Mouse (Mus musculus) left cerebral cortex, adult 6 months (tissue): ENCODE results near the gene Aplf. TPM values are rescaled to one million over a fixed set of nuclear protein-coding genes. Genes with fewer than 3 reads are reported as not detected.

Source experiments
- long read RNA-seq, 2 experiments: library from polyadenylated mRNA; unstranded; transcript quantifications; one replicate each; pipeline ENCODE4 v2.0.0; 2019 to 2020
- polyA plus RNA-seq: library from polyadenylated mRNA; unstranded; fragments of <200 nt; fragmentation: Nextera tagmentation; gene quantifications from 2 replicates; pipeline ENCODE4 v1.2.3, GENCODE M21; 2021

Aplf gene
- 3.1 and 3.4 TPM in 2 replicates for polyA plus RNA-seq
- long read RNA-seq, experiment 1, partial matches to known transcripts, result 18 of 22 reads
- long read RNA-seq, experiment 1, other reads (novel, unspliced or antisense), result 3 of 22 reads
- long read RNA-seq, experiment 2, partial matches to known transcripts, result 1 of 3 reads
- long read RNA-seq, experiment 2, other reads (novel, unspliced or antisense), result 2 of 3 reads

DNA sequence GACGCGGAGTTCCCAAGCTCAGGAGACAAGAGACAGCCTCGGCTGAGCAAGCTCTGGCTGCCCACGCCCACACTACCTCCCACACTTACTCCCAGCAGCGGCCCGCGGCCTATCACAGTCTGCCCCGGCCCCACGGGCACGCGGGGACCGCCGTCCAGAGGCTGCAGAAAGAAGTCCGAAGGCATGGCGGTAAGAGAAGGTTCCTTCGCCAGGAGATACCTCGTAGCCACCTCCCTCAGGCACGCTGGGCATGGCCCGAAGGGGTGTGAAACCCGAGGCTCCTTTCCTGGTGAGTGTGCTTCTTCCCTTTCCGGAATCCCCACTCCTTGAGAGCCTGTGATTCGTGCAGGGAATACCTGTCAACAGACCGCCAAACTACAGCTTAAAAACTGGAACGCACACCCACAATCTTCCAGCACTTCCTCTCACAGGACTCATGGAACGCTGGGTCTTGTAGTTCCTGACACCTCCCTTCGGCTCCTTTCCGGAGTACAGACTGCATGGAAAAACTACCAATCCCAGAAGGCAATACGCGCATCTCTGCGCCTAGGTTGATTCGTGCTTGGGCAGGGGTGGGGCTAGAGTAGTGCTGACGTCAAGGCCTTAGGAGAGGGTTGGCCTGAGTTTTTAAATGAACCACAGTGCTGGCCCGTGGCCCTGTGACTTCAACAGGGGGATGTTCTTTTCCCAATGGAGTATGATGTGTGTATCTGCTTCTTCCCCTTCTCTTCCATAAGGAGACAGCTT lies at the start of gene Aplf:
Aplf (minus strand) TSS at position 423 of the 747 bp plus-strand sequence.

GRCm38 (mm10) chr6:87590394-87591281 lies 81.4 kb downstream of the Aplf start, which contains the start of gene Prokr1:
Gene Prokr1, minus strand, starts transcription at chr6:87590743.

Other genes with a start within 250 kb of the Aplf start
- not detected in 2 replicates for gene Bmp10, start 243.2 kb downstream of the Aplf start, polyA plus RNA-seq
- gene Arhgap25, start 138.9 kb downstream of the Aplf start, polyA plus RNA-seq, result 3.3 and 4.3 TPM in 2 replicates
- gene Prokr1, start 81.5 kb downstream of the Aplf start, polyA plus RNA-seq, result 0.13 TPM in 1 of 2 replicates, not detected in the other
- gene Efcc1, start 58.7 kb upstream of the Aplf start, polyA plus RNA-seq, result 6.5 and 9.2 TPM in 2 replicates
- 1.2 and 1.3 TPM in 2 replicates for gene Gp9, start 105.9 kb upstream of the Aplf start, polyA plus RNA-seq
- gene Rab43, start 140.0 kb upstream of the Aplf start, polyA plus RNA-seq, result 2.2 and 6.5 TPM in 2 replicates
- 1.0 and 1.5 TPM in 2 replicates for gene Gm45140, start 163.6 kb upstream of the Aplf start, polyA plus RNA-seq
- gene Isy1, start 166.6 kb upstream of the Aplf start, polyA plus RNA-seq, result 17.5 and 25.3 TPM in 2 replicates
- 531 and 718 TPM in 2 replicates for gene Cnbp, start 178.9 kb upstream of the Aplf start, polyA plus RNA-seq
- gene Copg1, start 215.6 kb upstream of the Aplf start, polyA plus RNA-seq, result 144 and 170 TPM in 2 replicates
- gene Hmces, start 241.7 kb upstream of the Aplf start, polyA plus RNA-seq, result 22.2 and 27.0 TPM in 2 replicates